Mouse (Mus musculus) R1 (cell line): ENCODE measurements around the gene Il21r.

Experiments used
- DNase-seq: peaks from one replicate; pipeline ENCODE4 v3.0.0-alpha.2; 2018; ENCODE audit warnings: low read depth, low spot score

The Il21r gene

GRCm38 (mm10) chr7:125638376-125638775, 35.1 kb downstream of the Il21r start:
- DNase-seq = no peak

GRCm38 (mm10) chr7:125638870-125639386, 35.7 kb downstream of the Il21r start:
- DNase-seq = peak; percentile 56

- no peak for DNase-seq
Measured at GRCm38 (mm10) chr7:125643880-125644279, 40.7 kb downstream of the Il21r start.

GRCm38 (mm10) chr7:125645413-125645812, 42.2 kb downstream of the Il21r start:
- DNase-seq = no peak

GRCm38 (mm10) chr7:125649013-125649412, 45.8 kb downstream of the Il21r start:
- DNase-seq = no peak

GRCm38 (mm10) chr7:125657511-125657910, 54.3 kb downstream of the Il21r start:
- no peak for DNase-seq

GRCm38 (mm10) chr7:125663654-125664053, 60.4 kb downstream of the Il21r start:
- no peak for DNase-seq

- no peak for DNase-seq
Measured at GRCm38 (mm10) chr7:125670865-125671264, 67.6 kb downstream of the Il21r start.

GRCm38 (mm10) chr7:125671396-125671795, 68.2 kb downstream of the Il21r start:
- DNase-seq = no peak

- peak; percentile 51 for DNase-seq
Measured at GRCm38 (mm10) chr7:125674916-125675315, 71.7 kb downstream of the Il21r start.

- DNase-seq = peak; percentile 15
Measured at GRCm38 (mm10) chr7:125678756-125679155, 75.5 kb downstream of the Il21r start.

GRCm38 (mm10) chr7:125679936-125680335, 76.7 kb downstream of the Il21r start:
- no peak for DNase-seq
